Mouse (Mus musculus) heart, postnatal 36 days (tissue): ENCODE measurements around the gene Cyp2w1. TPM values are rescaled to one million over a fixed set of nuclear protein-coding genes. Genes with fewer than 3 reads are reported as not detected.

ENCODE experiments used
- DNase-seq, 2 experiments: peaks; one replicate each; pipeline ENCODE4 v3.0.0; 2021 to 2022
- intact Hi-C: fragments of 180-260 bp; cut with DNase I; formaldehyde crosslinking; loops from one replicate; pipeline ENCODE4 v1.15.1; 2025
- total RNA-seq, 2 experiments: library from RNA; stranded (reverse); gene quantifications; 2 replicates each; pipeline ENCODE4 v1.2.3; 2021

Gene Cyp2w1
- not detected for total RNA-seq

DNA sequence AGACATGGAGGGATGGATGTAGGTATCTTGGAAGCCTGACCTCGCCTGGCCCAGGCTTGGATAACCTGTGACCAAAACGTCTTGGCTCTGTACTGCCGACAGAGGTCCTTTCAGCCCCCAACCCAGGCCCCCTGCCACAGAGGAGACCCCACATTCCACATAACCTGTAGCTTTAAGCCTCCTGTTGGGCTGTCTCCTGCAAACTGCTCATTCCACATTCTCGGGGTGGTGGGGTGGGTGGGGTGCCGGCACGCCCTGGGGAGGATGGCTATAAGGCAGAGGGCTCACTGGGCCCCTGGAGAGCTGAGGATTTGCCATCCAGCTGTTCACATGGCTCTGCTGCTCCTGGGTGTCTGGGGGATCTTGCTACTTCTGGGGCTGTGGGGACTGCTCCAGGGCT, at the start of gene Cyp2w1:
Gene Cyp2w1, plus strand, starts transcription at position 301 of the 400 bp plus-strand sequence.
- DNase-seq, result no peak
- intact Hi-C loops, result no loop called here

- intact Hi-C loops, result no loop called here
- DNase-seq, result no peak
Measured at GRCm38 (mm10) chr5:139303646-139304061, 48.8 kb upstream of the Cyp2w1 start.

- DNase-seq, result no peak
- intact Hi-C loops, result no loop called here
Measured at GRCm38 (mm10) chr5:139309946-139310345, 42.5 kb upstream of the Cyp2w1 start.

DNA sequence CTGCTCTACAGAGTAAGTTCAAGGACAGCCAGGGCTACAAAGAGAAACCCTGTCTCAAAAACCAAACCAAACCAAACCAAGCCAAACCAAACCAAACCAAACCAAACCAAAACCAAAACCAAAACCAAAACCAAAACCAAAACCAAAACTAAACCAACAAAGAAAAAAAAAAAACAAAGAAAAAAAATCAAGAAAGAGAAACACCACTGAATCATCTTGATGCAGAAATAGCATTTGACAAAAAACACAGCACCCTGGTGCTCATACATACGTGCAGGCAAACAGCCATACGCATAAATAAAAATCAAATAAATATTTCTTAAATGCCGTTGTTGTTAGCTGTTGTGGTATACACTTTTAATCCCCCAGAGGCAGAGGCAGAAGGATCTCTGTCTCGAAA, 41.9 kb upstream of the Cyp2w1 start:
- no peak for DNase-seq

DNA sequence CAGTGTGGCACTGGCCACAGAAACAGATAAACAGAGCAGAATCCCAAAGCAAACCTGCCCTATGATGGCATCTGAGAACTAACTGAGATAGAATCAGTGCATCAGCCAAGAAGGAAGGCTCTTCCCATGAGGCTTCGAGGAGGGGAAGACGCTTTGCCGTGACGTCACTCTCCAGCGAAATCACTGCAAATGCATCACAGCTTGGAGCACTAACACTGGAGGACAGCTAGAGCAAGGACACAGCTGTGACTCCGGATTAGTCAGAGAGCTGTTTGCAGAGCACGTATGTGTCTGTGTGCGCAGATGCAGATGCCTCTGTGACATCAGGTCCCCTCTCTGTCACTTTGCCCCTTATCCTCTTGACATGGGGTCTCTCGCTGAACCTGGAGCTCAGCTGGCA, 40.6 kb upstream of the Cyp2w1 start:
- DNase-seq, result no peak
- intact Hi-C loops, result no loop called here

More for the DNA sequence above, 41.9 kb upstream of the Cyp2w1 start:
- intact Hi-C loops, result no loop called here

- no peak for DNase-seq
- intact Hi-C loops, result no loop called here
Measured at GRCm38 (mm10) chr5:139313536-139313935, 38.9 kb upstream of the Cyp2w1 start.

DNA sequence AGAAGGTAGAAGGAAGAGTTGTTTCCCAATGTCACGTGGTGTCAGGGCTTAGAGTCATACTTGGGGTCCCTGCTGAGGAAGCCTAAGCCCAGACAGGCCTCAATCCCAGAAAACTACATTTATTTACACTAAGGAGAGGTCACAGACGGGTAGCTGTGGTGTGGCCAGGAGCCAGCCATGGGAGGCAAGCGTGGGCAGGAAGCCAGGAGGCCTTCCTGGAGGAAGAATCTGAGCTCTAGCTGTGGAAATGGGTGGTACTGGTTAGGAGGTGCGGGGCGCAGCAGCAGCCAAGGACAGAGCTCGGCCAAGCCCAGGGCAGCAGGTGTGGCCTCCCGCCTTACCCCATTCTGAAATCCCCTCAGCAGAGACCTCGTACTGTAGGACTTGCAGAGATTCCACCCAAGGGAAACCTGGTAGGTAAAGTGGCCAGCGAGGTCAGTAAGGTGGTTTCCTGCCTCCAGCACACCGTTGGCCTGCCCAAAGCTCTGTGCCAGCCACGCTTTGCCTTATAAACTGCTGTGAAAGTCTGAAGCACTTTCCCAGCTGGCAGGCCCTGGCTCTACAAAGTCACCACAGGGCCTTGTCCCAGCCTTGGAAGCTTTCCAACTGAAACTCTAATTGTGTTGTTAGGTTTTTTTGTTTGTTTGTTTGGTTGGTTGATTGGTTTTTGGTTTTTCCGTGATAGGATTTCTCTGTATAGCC, 37.3 kb upstream of the Cyp2w1 start:
- no peak for DNase-seq
- intact Hi-C loops, result no loop called here

- no peak for DNase-seq
- intact Hi-C loops, result no loop called here
Measured at GRCm38 (mm10) chr5:139316982-139317675, 35.3 kb upstream of the Cyp2w1 start.

GRCm38 (mm10) chr5:139317751-139318504, 34.5 kb upstream of the Cyp2w1 start:
- no peak for DNase-seq
- intact Hi-C loops, result no loop called here

- intact Hi-C loops, result no loop called here
Measured at GRCm38 (mm10) chr5:139320424-139320823, 32.0 kb upstream of the Cyp2w1 start.

DNA sequence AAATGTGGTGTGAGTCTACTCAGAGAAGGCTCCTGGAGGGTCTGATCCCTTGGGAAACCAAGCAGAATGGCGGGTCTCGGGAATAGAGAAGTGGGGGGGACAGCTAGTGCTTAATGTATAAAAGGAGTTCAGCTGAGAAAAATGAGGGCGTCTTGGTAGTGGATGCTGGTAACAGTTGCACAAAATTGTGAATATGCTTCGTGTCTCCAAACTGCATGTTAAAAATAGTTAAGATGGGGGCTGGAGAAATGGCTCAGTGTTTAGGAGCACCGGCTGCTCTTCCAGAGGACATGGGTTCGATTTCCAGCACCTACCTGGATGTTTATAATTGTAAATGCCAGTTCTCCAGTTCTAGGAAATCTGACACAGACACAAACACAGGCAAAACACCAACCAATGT, 31.1 kb upstream of the Cyp2w1 start:
- DNase-seq, result no peak
- intact Hi-C loops, result no loop called here

More at GRCm38 (mm10) chr5:139320424-139320823, 32.0 kb upstream of the Cyp2w1 start:
- DNase-seq, result no peak

GRCm38 (mm10) chr5:139323260-139323924, 29.0 kb upstream of the Cyp2w1 start:
- no peak for DNase-seq
- intact Hi-C loops, result no loop called here

DNA sequence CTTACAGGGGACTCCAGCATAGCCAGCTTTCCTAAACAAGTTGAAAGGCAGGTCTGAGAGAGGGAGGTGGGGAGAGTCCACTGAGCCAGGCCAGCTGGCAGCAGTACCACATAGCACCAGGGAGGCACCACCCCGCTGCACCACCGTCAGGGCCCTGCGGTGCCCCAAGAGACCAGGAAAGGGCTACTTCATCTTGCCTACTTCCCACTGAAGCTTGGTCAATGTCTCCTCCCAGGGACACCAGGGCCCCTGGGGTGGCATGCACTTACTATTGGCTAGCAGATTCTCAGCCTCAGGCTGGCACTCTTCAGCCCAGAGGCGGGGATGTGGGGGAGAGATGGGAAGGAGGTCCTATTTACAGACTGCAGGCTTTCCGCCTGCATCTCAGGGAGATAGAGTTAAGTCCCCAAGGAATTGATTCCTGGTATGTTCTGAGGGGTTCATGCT, 28.3 kb upstream of the Cyp2w1 start:
- intact Hi-C loops, result no loop called here
- no peak for DNase-seq

- peak; percentile 28 to 32 for DNase-seq
- intact Hi-C loops, result loop anchor here (1.0 kb wide), 1 partner anchor 43 kb away; no protein-coding TSS in a partner anchor
Measured at GRCm38 (mm10) chr5:139324691-139325394, 27.6 kb upstream of the Cyp2w1 start.

GRCm38 (mm10) chr5:139325395-139325966, 26.9 kb upstream of the Cyp2w1 start, which contains the start of gene Adap1:
Adap1 (minus strand) TSS chr5:139325622.
- intact Hi-C loops, result loop anchor here (1.0 kb wide), 1 partner anchor 43 kb away; no protein-coding TSS in a partner anchor

GRCm38 (mm10) chr5:139326111-139326696, 26.2 kb upstream of the Cyp2w1 start:
- intact Hi-C loops, result no loop called here
- DNase-seq, result no peak

More at GRCm38 (mm10) chr5:139325395-139325966, 26.9 kb upstream of the Cyp2w1 start, which contains the start of gene Adap1:
- peak; percentile 55 to 61 for DNase-seq

- no peak for DNase-seq
- intact Hi-C loops, result no loop called here
Measured at GRCm38 (mm10) chr5:139326986-139327633, 25.3 kb upstream of the Cyp2w1 start.

DNA sequence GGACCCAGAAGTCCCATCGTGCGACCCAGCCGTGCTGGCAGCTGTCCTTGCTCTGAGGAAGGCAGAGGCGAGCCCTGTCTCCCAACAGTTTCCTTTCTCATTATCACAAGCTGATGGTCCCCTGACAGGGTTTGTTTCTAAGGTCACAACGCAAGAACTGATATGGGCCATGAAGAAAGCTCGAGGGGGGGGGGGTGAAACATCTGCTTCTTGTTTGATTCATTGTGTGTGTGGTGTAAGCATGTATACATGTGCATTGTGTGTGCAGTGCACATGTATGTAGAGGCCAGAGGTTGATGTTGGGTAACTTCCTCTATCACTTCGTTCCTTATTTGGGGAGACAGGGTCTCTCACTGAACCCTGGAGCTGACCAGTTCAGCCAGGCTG, 24.8 kb upstream of the Cyp2w1 start:
- no peak for DNase-seq
- intact Hi-C loops, result no loop called here
